Mouse (Mus musculus): ENCODE measurements around the gene Tcf7l2. TPM values are rescaled to one million over a fixed set of nuclear protein-coding genes. Genes with fewer than 3 reads are reported as not detected.

The Tcf7l2 gene
- polyA plus RNA-seq, 1 experiment from 2014 or later: 729 TPM

DNA sequence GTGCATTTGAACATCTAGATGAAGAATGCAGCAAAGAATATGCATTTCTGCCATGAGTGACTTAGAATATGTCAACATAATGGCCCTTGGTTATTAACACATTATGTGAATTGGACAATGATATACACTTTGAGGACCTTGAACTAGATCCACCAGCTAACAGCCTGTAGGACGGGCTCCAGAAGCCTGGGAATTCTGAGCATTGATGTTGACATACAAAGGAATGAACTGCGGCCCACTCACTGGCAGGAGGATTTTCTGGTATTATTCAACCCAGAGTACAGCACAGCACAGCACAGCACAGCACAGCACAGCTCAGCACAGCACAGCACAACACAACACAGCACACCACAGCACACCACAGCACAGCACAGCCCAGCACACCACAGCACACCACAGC lies 104.1 kb downstream of the Tcf7l2 start:
- WGBS: 47% methylated on average over 2 of the region's 2 CpGs
- Histone ChIP-seq H3K9ac (no peak overlapping the region), H3K4me3 (no peak overlapping the region), H3K9me3 (no peaks in the 10 kb centered on the region), H3K4me1 (peaks cover 25% of the 10 kb centered on the region), H3K4me2 (no peak overlapping the region), H3K36me3 (replicated peaks) (no peaks in the 10 kb centered on the region), H3K27ac (no peak overlapping the region), H3K27me3 (replicated peaks) (no peaks in the 10 kb centered on the region)
- no peak for ATAC-seq (replicated peaks)

DNA sequence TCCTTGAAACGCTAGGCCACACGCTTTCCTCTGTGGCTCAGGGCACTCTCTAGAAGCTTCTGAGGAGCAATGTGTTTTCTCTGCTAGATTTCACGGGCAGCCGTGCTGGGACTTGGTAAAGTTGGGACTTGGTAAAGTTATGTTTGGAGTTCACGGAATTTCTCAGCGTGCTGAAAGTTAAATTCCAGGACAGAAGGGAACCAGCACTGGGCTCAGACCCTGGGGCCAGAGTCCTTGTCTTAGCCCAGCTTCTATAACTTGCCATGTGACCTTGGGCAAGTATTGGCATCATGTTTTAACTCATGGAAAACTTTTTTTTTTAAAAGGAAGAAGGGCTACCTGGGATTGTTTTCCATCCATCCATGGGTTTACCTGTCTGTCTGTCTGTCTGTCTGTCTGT lies 104.6 kb downstream of the Tcf7l2 start:
- no peak overlapping the region for H3K27ac ChIP-seq
- no peak overlapping the region for H3K4me2 ChIP-seq
- H3K9me3 ChIP-seq: no peaks in the 10 kb centered on the region
- no peaks in the 10 kb centered on the region for H3K27me3 ChIP-seq (replicated peaks)
- WGBS: 93% methylated on average over 6 of the region's 6 CpGs
- no peak overlapping the region for H3K9ac ChIP-seq
- H3K4me3 ChIP-seq: no peak overlapping the region
- peaks cover 29% of the 10 kb centered on the region for H3K4me1 ChIP-seq
- ATAC-seq (replicated peaks): no peak
- H3K36me3 ChIP-seq (replicated peaks): no peaks in the 10 kb centered on the region

DNA sequence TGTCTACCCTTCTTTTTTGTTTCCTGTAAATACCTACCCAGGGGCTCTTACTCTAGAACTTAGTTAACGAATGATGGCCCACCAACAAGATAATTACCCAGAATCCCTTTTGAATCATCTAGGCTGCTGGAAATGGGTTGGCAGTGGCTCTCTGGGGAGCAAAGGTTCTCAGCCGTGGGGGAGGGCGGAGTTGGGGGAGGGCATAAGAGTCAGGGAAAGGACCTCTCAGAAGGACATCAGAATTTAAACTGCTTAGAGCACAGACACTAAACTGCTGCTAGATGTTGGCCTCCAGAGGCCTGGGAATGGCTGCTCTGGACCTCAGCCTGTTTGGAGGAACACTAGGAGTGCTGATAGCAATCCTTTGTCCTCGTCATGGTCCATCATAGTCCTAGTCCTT lies 105.4 kb downstream of the Tcf7l2 start:
- H3K4me1 ChIP-seq: peaks cover 37% of the 10 kb centered on the region
- H3K27ac ChIP-seq: no peak overlapping the region
- no peak overlapping the region for H3K4me2 ChIP-seq
- no peaks in the 10 kb centered on the region for H3K27me3 ChIP-seq (replicated peaks)
- H3K9me3 ChIP-seq: no peaks in the 10 kb centered on the region
- ATAC-seq (replicated peaks): no peak
- no peak overlapping the region for H3K4me3 ChIP-seq
- 68% methylated on average over 4 of the region's 4 CpGs for WGBS
- no peak overlapping the region for H3K9ac ChIP-seq
- no peaks in the 10 kb centered on the region for H3K36me3 ChIP-seq (replicated peaks)

DNA sequence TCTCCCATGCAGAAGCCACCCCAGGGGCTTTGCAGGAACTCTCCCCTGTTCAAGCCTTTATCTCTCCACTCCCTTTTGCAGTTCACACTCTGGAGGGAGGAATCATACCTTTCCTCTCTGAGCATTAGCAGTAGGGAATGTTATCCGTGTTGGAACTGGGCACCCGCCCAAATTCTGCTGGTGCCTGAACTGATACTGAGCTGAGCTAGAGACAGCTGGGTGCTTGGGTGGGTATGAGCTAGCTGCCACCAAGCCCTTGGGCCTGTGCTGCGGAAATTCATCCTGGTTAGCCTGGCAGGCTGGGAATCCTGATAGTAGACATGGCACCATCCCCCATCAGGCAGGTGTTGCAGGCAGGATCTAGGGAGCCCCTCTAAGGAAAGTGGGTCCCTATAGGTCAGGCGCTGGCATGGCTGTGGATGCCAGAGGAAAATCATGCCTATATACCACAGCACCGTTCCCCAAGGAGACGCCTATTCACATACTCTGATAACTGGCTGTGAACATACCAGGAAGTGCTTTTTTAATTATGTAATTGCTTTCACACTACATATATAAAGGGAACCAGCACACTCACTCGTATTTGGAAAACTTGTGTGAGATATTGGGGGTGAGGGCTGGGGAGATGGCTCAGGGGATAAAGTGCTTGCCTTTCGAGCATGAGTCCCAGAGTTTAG lies 108.9 kb downstream of the Tcf7l2 start:
- H3K27ac ChIP-seq: 0 out of 2 replicates have a peak overlapping the region, but pooled peaks have one; percentile 42
- 0 out of 2 replicates have a peak, but pooled peaks have one; percentile 16 for ATAC-seq (replicated peaks)

DNA sequence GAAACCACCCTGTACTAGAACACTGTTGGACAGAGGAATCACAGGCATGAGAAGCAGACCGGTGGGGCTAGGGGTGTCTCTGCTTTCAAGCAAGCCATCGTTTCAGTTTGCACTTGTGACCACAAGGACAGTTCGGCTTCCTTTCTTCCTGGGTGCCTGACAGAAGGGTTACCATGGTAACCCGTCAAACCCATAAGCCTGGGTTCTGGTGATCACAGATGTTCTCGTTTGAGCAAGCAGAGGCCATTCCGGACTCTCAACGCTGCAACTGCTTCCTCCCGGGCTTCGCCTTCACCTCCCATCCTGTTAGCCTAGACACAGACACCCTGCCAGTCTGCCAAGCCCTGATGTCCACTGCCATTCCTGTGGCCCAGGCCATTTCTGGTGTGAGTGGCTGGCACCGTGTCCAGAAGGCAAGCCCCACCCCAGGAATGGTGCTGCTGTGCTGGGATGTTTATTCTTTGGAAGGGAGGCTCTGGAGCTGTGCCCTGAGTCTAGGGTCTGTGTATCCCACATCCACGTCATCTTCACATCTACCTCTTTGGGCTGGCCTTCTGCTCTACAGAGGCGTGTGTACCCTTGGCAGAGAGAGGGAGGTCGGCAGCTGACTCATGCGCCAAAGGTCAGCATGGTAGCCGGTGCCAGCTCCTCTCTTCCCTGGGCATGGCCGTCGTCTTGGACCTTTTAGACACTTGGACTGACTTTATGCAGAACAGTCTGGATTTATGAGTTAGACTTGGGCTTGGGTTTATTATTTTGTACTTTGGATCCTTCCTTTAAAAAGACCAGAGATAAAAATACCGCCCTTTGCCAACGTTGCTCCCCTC lies 110.1 kb downstream of the Tcf7l2 start:
- ATAC-seq (replicated peaks): peak; percentile 60
- no peaks in the 10 kb centered on the region for H3K9me3 ChIP-seq
- H3K27ac ChIP-seq: peak overlapping the region; percentile 73
- no peaks in the 10 kb centered on the region for H3K27me3 ChIP-seq (replicated peaks)
- no peak overlapping the region for H3K4me3 ChIP-seq
- no peaks in the 10 kb centered on the region for H3K36me3 ChIP-seq (replicated peaks)
- H3K4me2 ChIP-seq: no peak overlapping the region; the same call in 1 of the 2 replicates
- whole genome bisulfite sequencing: 63% methylated on average over 19 of the region's 19 CpGs
- H3K9ac ChIP-seq: no peak overlapping the region
- H3K4me1 ChIP-seq: peaks cover 39% of the 10 kb centered on the region

More for the DNA sequence above, 108.9 kb downstream of the Tcf7l2 start:
- no peak overlapping the region for H3K9ac ChIP-seq
- H3K36me3 ChIP-seq (replicated peaks): no peaks in the 10 kb centered on the region
- H3K4me2 ChIP-seq: no peak overlapping the region
- WGBS: 80% methylated on average over 8 of the region's 8 CpGs
- H3K9me3 ChIP-seq: no peaks in the 10 kb centered on the region
- H3K4me3 ChIP-seq: no peak overlapping the region
- H3K4me1 ChIP-seq: peaks cover 41% of the 10 kb centered on the region
- no peaks in the 10 kb centered on the region for H3K27me3 ChIP-seq (replicated peaks)

DNA sequence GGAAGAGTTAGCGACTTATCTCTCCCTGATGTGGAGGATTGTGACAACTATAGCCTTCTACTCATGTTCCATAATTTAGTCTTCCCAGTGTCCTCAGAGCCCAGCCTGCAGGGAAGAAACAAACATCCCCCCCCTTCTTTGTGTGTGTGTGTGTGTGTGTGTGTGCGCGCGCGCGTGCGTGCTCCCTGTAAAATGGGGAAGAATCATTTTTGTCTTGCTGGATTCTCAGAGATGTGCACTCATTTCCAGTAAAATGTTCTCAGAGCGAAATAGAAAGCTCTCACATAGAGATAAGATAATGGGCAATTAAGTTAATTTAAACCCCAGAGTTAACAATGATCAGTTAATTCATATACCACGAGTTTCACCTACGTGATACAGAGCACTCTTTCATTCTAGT lies 112.8 kb downstream of the Tcf7l2 start:
- no peaks in the 10 kb centered on the region for H3K9me3 ChIP-seq
- H3K4me3 ChIP-seq: no peak overlapping the region
- H3K4me1 ChIP-seq: peaks cover 32% of the 10 kb centered on the region
- H3K36me3 ChIP-seq (replicated peaks): no peaks in the 10 kb centered on the region
- H3K4me2 ChIP-seq: no peak overlapping the region
- H3K27me3 ChIP-seq (replicated peaks): no peaks in the 10 kb centered on the region
- H3K27ac ChIP-seq: no peak overlapping the region
- H3K9ac ChIP-seq: no peak overlapping the region
- no peak for ATAC-seq (replicated peaks)
- 85% methylated on average over 10 of the region's 10 CpGs for WGBS

DNA sequence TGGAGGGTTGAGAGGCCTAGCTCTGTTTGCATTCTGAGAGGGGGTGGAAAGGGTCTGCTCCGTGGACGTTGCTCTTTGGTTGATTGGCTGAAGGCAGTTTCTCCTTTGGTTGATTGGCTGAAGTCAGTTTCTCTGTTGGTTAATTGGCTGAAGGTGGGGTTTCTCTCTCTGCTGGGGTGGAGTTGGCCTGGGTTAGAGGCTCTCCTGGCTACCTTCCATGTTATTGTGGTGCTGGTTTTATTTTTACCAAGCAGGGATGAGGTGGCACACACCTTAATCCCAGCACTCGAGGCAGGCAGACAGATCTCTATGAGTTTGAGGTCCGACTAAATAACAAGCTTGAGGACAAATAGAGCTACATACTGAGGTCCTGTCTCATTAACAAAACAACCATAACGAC lies 114.0 kb downstream of the Tcf7l2 start:
- Histone ChIP-seq H3K9me3 (no peaks in the 10 kb centered on the region), H3K4me3 (no peak overlapping the region), H3K9ac (no peak overlapping the region), H3K36me3 (replicated peaks) (no peaks in the 10 kb centered on the region), H3K27me3 (replicated peaks) (no peaks in the 10 kb centered on the region), H3K27ac (no peak overlapping the region), H3K4me1 (peaks cover 24% of the 10 kb centered on the region), H3K4me2 (no peak overlapping the region)
- WGBS: 85% methylated on average over 5 of the region's 5 CpGs
- ATAC-seq (replicated peaks): no peak

DNA sequence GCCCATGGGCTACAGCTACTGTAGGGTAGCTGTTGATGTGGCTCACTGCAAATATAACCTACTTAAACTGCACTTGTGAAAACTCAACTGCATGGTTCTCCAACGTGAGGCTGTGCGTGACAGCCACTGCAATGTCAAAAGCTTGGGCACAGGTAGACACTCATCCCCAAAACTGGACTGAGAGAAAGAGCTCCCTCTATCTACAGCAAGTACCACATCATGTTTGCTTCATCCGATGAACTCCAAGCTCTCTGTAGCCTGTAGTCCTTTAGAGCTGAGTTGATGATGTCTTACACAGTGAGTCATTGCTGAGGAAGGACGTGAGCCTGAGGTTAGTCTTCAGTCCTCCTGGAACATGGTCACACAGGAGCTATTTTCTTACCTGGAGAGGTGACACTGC lies 115.7 kb downstream of the Tcf7l2 start:
- no peak overlapping the region for H3K4me2 ChIP-seq
- H3K9me3 ChIP-seq: no peaks in the 10 kb centered on the region
- WGBS: 94% methylated on average over 4 of the region's 4 CpGs
- no peak overlapping the region for H3K9ac ChIP-seq
- no peaks in the 10 kb centered on the region for H3K36me3 ChIP-seq (replicated peaks)
- no peaks in the 10 kb centered on the region for H3K27me3 ChIP-seq (replicated peaks)
- peaks cover 7% of the 10 kb centered on the region for H3K4me1 ChIP-seq
- ATAC-seq (replicated peaks): no peak
- H3K4me3 ChIP-seq: no peak overlapping the region
- no peak overlapping the region for H3K27ac ChIP-seq

DNA sequence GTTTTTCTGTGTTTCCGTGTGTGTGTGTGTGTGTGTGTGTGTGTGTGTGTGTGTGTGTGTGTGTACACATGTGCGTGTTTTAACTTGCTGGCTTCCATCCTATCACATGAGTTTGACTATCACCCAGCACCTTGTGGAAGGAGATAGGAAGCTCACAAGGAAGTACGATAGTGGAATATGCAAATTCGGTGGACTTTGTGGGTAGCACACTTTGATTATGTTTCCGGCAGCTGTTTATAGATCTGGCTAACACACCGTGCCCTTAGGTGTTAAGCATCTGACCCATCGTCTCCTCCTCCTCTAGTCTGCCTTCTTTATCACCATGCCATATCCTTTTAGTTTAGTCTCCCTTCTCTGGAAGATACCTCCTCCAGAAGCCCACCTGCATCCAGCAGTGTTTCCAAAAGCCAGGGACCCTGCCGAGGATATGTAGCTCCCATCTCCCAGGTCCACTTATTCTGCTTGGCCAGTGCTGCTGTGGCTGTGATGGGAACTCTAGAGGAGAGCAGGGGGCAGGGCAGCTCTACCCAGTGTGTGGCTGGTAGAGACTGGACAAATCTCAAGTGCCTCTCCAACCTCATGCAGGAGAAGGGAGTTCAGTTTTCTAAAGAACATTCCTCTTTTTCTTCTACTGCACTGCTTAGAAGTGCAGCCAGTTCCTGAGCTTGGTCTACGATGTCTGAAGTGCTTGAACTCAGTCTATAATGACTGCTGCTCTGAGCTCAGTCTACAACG lies 118.6 kb downstream of the Tcf7l2 start:
- WGBS: 84% methylated on average over 10 of the region's 10 CpGs
- Histone ChIP-seq H3K4me2 (no peak overlapping the region), H3K9me3 (no peaks in the 10 kb centered on the region), H3K4me1 (no peaks in the 10 kb centered on the region), H3K9ac (no peak overlapping the region), H3K4me3 (no peak overlapping the region), H3K27ac (no peak overlapping the region), H3K36me3 (replicated peaks) (no peaks in the 10 kb centered on the region), H3K27me3 (replicated peaks) (no peaks in the 10 kb centered on the region)
- ATAC-seq (replicated peaks): no peak

DNA sequence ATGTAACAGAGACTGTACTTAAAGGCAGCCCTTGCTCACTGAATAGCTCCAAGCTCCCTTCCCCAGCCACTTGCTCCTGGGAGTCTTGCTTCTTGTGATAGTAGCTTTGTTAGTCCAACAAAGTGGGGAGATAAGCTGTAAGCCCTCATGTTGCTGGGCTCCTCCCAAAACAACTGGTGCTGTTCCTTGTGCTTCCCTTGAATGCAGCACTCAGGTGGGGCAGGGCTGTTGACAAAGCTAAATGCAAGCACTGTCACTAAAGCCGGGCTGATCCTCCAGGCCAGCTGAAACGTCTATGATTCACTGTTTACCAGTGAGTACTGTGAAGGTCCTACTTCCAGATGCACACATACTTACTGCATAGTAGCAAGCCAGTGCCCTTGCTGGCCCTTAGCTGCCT lies 120.1 kb downstream of the Tcf7l2 start:
- Histone ChIP-seq H3K27me3 (replicated peaks) (no peaks in the 10 kb centered on the region), H3K4me3 (no peak overlapping the region), H3K27ac (no peak overlapping the region), H3K9me3 (no peaks in the 10 kb centered on the region), H3K4me2 (no peak overlapping the region), H3K4me1 (no peaks in the 10 kb centered on the region), H3K9ac (no peak overlapping the region), H3K36me3 (replicated peaks) (no peaks in the 10 kb centered on the region)
- WGBS: 65% methylated on average over 2 of the region's 2 CpGs
- no peak for ATAC-seq (replicated peaks)

DNA sequence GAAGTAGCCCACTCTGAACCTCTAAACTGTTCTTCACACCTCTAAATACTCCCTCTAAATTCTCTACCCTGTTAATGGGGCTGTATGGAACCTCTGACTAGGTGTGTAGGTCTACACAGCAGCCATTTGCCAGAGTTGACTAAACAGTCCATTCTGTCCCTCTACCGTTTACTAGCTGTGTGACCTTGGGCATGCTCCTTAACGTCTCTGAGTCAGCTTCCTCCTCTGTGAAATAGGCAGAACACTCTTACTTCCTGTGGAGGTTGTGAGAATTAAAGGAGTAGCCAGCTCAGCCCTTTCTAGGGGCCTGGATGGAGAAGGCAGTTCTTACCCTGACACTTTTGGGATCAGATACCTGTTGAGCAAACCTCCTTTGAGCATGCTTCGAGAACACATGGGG lies 120.9 kb downstream of the Tcf7l2 start:
- Histone ChIP-seq H3K4me2 (no peak overlapping the region), H3K36me3 (replicated peaks) (no peaks in the 10 kb centered on the region), H3K9me3 (no peaks in the 10 kb centered on the region), H3K4me3 (no peak overlapping the region), H3K27me3 (replicated peaks) (no peaks in the 10 kb centered on the region), H3K27ac (no peak overlapping the region), H3K9ac (no peak overlapping the region), H3K4me1 (no peaks in the 10 kb centered on the region)
- 94% methylated on average over 3 of the region's 3 CpGs for WGBS
- ATAC-seq (replicated peaks): no peak

DNA sequence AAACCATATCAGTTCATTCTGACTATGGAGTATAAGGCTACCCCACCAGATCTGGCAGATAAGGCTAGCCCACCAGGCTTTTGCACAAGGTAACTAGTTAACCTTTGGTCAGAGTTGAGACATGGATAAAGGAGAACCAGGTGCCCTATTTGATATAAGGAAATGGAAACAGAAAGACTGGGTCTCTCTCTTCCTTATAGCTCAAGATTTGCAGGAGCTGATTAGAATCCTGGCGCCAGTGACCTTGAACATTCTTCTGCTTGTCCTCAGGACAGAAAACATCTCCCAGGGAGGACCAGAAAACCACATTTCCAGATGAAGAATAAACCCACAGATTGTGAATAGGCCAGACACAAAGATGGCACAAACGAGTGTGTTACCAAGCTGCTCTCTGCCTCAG lies 123.4 kb downstream of the Tcf7l2 start:
- Histone ChIP-seq H3K27ac (no peak overlapping the region), H3K9ac (no peak overlapping the region), H3K36me3 (replicated peaks) (no peaks in the 10 kb centered on the region), H3K4me1 (no peaks in the 10 kb centered on the region), H3K27me3 (replicated peaks) (no peaks in the 10 kb centered on the region), H3K4me2 (no peak overlapping the region), H3K9me3 (no peaks in the 10 kb centered on the region), H3K4me3 (no peak overlapping the region)
- 92% methylated on average over 2 of the region's 2 CpGs for WGBS
- ATAC-seq (replicated peaks): no peak
